Mouse (Mus musculus) bone marrow, adult 2 months (tissue): Measurements from ENCODE around the gene Zfp362. TPM values are rescaled to one million over a fixed set of nuclear protein-coding genes. Genes with fewer than 3 reads are reported as not detected.
A peak's percentile ranks its signal among the peaks of the same experiment; 100 is the strongest.

Experiments used
- H3K27ac ChIP-seq: fragments of 200-500 bp; 2 replicates; pipeline ENCODE4 v1.5.1; 2012; ENCODE audit warnings: low read depth, mild to moderate bottlenecking, control low read depth, inconsistent platforms, low read length; ENCODE audit not compliant: control insufficient read depth, poor library complexity, insufficient read depth
- H3K4me1 ChIP-seq: fragments of 200-500 bp; 2 replicates; pipeline ENCODE4 v1.6.1; 2011; ENCODE audit warnings: low read length; ENCODE audit not compliant: control insufficient read depth, insufficient read depth
- H3K4me3 ChIP-seq: fragments of 200-500 bp; replicated peaks from 2 replicates; pipeline ENCODE3; 2011; ENCODE audit warnings: mild to moderate bottlenecking, low read depth, low read length, control low read depth; ENCODE audit not compliant: control insufficient read depth
- CTCF ChIP-seq: fragments of 200-500 bp; IDR thresholded peaks from 2 replicates; pipeline ENCODE4 v1.5.1; 2011; ENCODE audit warnings: low read length, control low read depth; ENCODE audit not compliant: control insufficient read depth, insufficient read depth
- POLR2A ChIP-seq: fragments of 200-500 bp; IDR thresholded peaks from 2 replicates; pipeline ENCODE4 v1.6.1; 2011; ENCODE audit warnings: low read depth, mild to moderate bottlenecking, control low read depth, low read length, borderline replicate concordance; ENCODE audit not compliant: control insufficient read depth
- WGBS: fragments of 180-500 bp; shearing (Covaris S2); methylation state at CpG from one replicate; pipeline ENCODE4 v1.1.7; 2018; 5-methylcytosine and 5-hydroxymethylcytosine counted together
- polyA plus RNA-seq: library from polyadenylated mRNA; stranded (reverse); fragments of >200 nt; gene quantifications from 2 replicates; pipeline ENCODE4 v1.2.4, GENCODE M21; 2011; ENCODE audit warnings: low replicate concordance; ENCODE audit not compliant: missing spikeins, insufficient read depth, insufficient read length

Gene Zfp362
- polyA plus RNA-seq, 1 experiment = 10.3 TPM

GRCm38 (mm10) chr4:128841259-128841658 lies 35.4 kb upstream of the Zfp362 start:
- TF ChIP-seq POLR2A = no peak
- no peak for TF ChIP-seq CTCF
- H3K4me3 ChIP-seq = no peak overlapping the region
- no peak overlapping the region for H3K27ac ChIP-seq
- WGBS = 74% methylated on average over 8 of the region's 8 CpGs
- H3K4me1 ChIP-seq = peaks cover 2% of the 10 kb centered on the region; the same call in 1 of the 2 replicates

- Histone ChIP-seq H3K27ac (no peak overlapping the region), H3K4me3 (no peak overlapping the region)
Measured at GRCm38 (mm10) chr4:128839811-128840738, 34.2 kb upstream of the Zfp362 start.

GRCm38 (mm10) chr4:128838202-128838601 lies 32.4 kb upstream of the Zfp362 start:
- no peak for TF ChIP-seq CTCF
- TF ChIP-seq POLR2A = no peak
- Histone ChIP-seq H3K27ac (no peak overlapping the region), H3K4me1 (no peaks in the 10 kb centered on the region; the same call in 1 of the 2 replicates), H3K4me3 (no peak overlapping the region)
- 24% methylated on average over 5 of the region's 5 CpGs for WGBS

More at GRCm38 (mm10) chr4:128839811-128840738, 34.2 kb upstream of the Zfp362 start:
- peaks cover 2% of the 10 kb centered on the region; the same call in 1 of the 2 replicates for H3K4me1 ChIP-seq
- no peak for TF ChIP-seq POLR2A
- TF ChIP-seq CTCF = no peak
- 36% methylated on average over 16 of the region's 16 CpGs for WGBS

GRCm38 (mm10) chr4:128824131-128824530 lies 18.3 kb upstream of the Zfp362 start:
- TF ChIP-seq POLR2A (no peak), CTCF (no peak)

GRCm38 (mm10) chr4:128820568-128820967 lies 14.7 kb upstream of the Zfp362 start:
- 49% methylated on average over 12 of the region's 12 CpGs for WGBS
- no peak overlapping the region for H3K4me3 ChIP-seq
- H3K27ac ChIP-seq = no peak overlapping the region
- TF ChIP-seq CTCF = no peak
- no peak for TF ChIP-seq POLR2A
- no peaks in the 10 kb centered on the region; the same call in 1 of the 2 replicates for H3K4me1 ChIP-seq

More at GRCm38 (mm10) chr4:128824131-128824530, 18.3 kb upstream of the Zfp362 start:
- Histone ChIP-seq H3K27ac (no peak overlapping the region), H3K4me3 (no peak overlapping the region), H3K4me1 (no peaks in the 10 kb centered on the region; the same call in 1 of the 2 replicates)
- WGBS = 10% methylated on average over 3 of the region's 3 CpGs

GRCm38 (mm10) chr4:128817011-128817410 lies 11.2 kb upstream of the Zfp362 start:
- Histone ChIP-seq H3K4me1 (no peaks in the 10 kb centered on the region; the same call in 1 of the 2 replicates), H3K27ac (no peak overlapping the region), H3K4me3 (no peak overlapping the region)
- 77% methylated on average over 7 of the region's 7 CpGs for WGBS
- TF ChIP-seq CTCF (no peak), POLR2A (no peak)

GRCm38 (mm10) chr4:128811382-128812056 lies 5.7 kb upstream of the Zfp362 start:
- 6% methylated on average over 16 of the region's 16 CpGs for WGBS
- Histone ChIP-seq H3K27ac (no peak overlapping the region), H3K4me1 (peaks cover 1% of the 10 kb centered on the region; the same call in 1 of the 2 replicates), H3K4me3 (peak overlapping the region; percentile 72)
- no peak for TF ChIP-seq POLR2A
- TF ChIP-seq CTCF = no peak

- Histone ChIP-seq H3K4me3 (peak overlapping the region; percentile 52), H3K27ac (peak overlapping the region; percentile 34; the same call in 1 of the 2 replicates), H3K4me1 (peaks cover 3% of the 10 kb centered on the region)
- 1% methylated on average over 15 of the region's 15 CpGs for WGBS
- TF ChIP-seq POLR2A (peak; percentile 80; the same call in 1 of the 2 replicates), CTCF (no peak)
Measured at GRCm38 (mm10) chr4:128806827-128807179, 958 bp upstream of the Zfp362 start.
